Mouse (Mus musculus) heart, postnatal 0 days (tissue): Measurements from ENCODE around the gene Cdkl3.

Source experiments
- CTCF ChIP-seq: IDR thresholded peaks from 2 replicates; pipeline ENCODE4 v1.5.1; 2016; ENCODE audit warnings: antibody characterized with exemption, control low read depth, low read depth
- EP300 ChIP-seq: IDR thresholded peaks from 2 replicates; pipeline ENCODE4 v1.6.1; 2016; ENCODE audit warnings: antibody characterized with exemption, low read depth

- no peak for TF ChIP-seq CTCF
- no peak for TF ChIP-seq EP300
Observed at GRCm38 (mm10) chr11:52032356-52032755, 28.3 kb downstream of the Cdkl3 start.
